ENCODE assay signal across 8 mouse cellular contexts in the genomic region with DNA sequence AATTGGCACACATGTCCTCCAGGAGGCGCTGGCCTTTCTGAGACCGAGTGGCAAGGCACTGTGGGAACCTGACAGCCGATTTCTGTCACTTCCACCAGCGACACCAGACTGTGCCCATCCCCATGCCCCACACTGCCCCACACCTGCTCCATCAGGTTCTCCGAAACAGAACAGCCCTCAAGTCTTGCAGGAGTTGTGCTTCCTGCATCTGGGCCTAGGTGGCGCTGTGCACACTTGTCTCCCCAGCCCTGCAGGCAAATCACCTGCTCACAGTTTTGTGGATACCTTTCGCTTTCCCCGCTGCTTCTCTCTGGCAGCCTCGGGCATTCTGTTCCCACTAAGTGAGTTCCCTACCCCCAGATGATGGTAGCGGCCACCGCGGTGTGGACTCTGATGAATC.
DNase-seq lines count a peak whose midpoint lies in the region; ATAC-seq and TF ChIP-seq lines count a peak whose summit lies in the region.

No protein-coding gene starts in this region.

- TF ChIP-seq CTCF in liver, adult 2 months (IDR thresholded peaks at IDR 0.05; ENCODE audit: low read depth, low read length), result peak; percentile 98

- peak; percentile 54 for DNase-seq in 416B (ENCODE audit: low read depth)
- peak; percentile 95 for DNase-seq in brain, adult 2 months (ENCODE audit: low read depth, low spot score)
- peak; percentile 62 for DNase-seq in liver, adult 2 months (ENCODE audit: extremely low read depth, low read depth, low spot score)
- peak; percentile 47 to 64 for DNase-seq in natural killer cell, adult 2 months (ENCODE audit: low spot score in 2 of 2)

- no peaks in the 10 kb centered on the region for H3K79me2 ChIP-seq in liver, adult 2 months (ENCODE audit: control insufficient read depth, insufficient read depth, low read length)

- H3K9me3 ChIP-seq in heart, embryonic 11.5 days (replicated peaks; ENCODE audit: control insufficient read depth, low read length), result no peaks in the 10 kb centered on the region
- H3K9me3 ChIP-seq in kidney, embryonic 16.5 days (ENCODE audit: low read length), result peaks cover 4% of the 10 kb centered on the region; the same call in 1 of the 2 replicates
- no peaks in the 10 kb centered on the region for H3K9me3 ChIP-seq in stomach, embryonic 14.5 days (ENCODE audit: control insufficient read depth, low read depth, low read length)

- no peaks in the 10 kb centered on the region for H3K36me3 ChIP-seq in heart, embryonic 11.5 days (ENCODE audit: control insufficient read depth, insufficient read depth, low read length)
- no peaks in the 10 kb centered on the region for H3K36me3 ChIP-seq in kidney, embryonic 16.5 days (ENCODE audit: insufficient read depth, low read length)
- no peaks in the 10 kb centered on the region for H3K36me3 ChIP-seq in liver, adult 2 months (ENCODE audit: control insufficient read depth, insufficient read depth, low read length)
- H3K36me3 ChIP-seq in stomach, embryonic 14.5 days (ENCODE audit: control insufficient read depth, insufficient read depth, low read length), result no peaks in the 10 kb centered on the region

- no peak for TF ChIP-seq POLR2A in liver, adult 2 months (IDR thresholded peaks at IDR 0.05; ENCODE audit: extremely low read depth, insufficient read depth, low read length)

- 0 out of 2 replicates have a peak overlapping the region, but pooled peaks have one; percentile 19 for H3K4me3 ChIP-seq in heart, embryonic 11.5 days (ENCODE audit: low read depth, low read length)
- peak overlapping the region; percentile 39 for H3K4me3 ChIP-seq in kidney, embryonic 16.5 days (ENCODE audit: low read length)
- H3K4me3 ChIP-seq in liver, adult 2 months (ENCODE audit: insufficient read depth, low read depth, low read length), result no peak overlapping the region
- H3K4me3 ChIP-seq in stomach, embryonic 14.5 days (ENCODE audit: low read depth, low read length), result peak overlapping the region; percentile 19

- H3K9ac ChIP-seq in heart, embryonic 11.5 days (ENCODE audit: low read depth, low read length), result no peak overlapping the region
- peak overlapping the region; percentile 55 for H3K9ac ChIP-seq in kidney, embryonic 16.5 days (replicated peaks; ENCODE audit: low read length)
- no peak overlapping the region for H3K9ac ChIP-seq in liver, adult 2 months (ENCODE audit: low read depth, low read length)
- no peak overlapping the region for H3K9ac ChIP-seq in stomach, embryonic 14.5 days (replicated peaks; ENCODE audit: low read depth, low read length)

- H3K4me1 ChIP-seq in heart, embryonic 11.5 days (ENCODE audit: control insufficient read depth, insufficient read depth, low read length), result no peaks in the 10 kb centered on the region
- H3K4me1 ChIP-seq in kidney, embryonic 16.5 days (ENCODE audit: insufficient read depth, low read length), result peaks cover 26% of the 10 kb centered on the region
- no peaks in the 10 kb centered on the region for H3K4me1 ChIP-seq in liver, adult 2 months (ENCODE audit: control insufficient read depth, insufficient read depth, low read length)
- H3K4me1 ChIP-seq in stomach, embryonic 14.5 days (ENCODE audit: control insufficient read depth, insufficient read depth, low read length), result peaks cover 2% of the 10 kb centered on the region; the same call in 1 of the 2 replicates

- ATAC-seq in erythroblast, adult 5-6 weeks (replicated peaks; ENCODE audit: low FRiP score, poor library complexity, severe bottlenecking), result 0 out of 2 replicates have a peak, but pooled peaks have one; percentile 45
- ATAC-seq in heart, embryonic 11.5 days (replicated peaks; ENCODE audit: insufficient number of reproducible peaks, low FRiP score, low TSS enrichment), result no peak
- peak; percentile 53; the same call in 1 of the 2 replicates for ATAC-seq in kidney, embryonic 16.5 days (ENCODE audit: low FRiP score, low TSS enrichment)
- peak; percentile 56 for ATAC-seq in stomach, embryonic 14.5 days (ENCODE audit: insufficient number of reproducible peaks, insufficient read depth, low FRiP score, low read depth)

- 5% methylated on average over 12 of the region's 12 CpGs for WGBS in heart, embryonic 11.5 days (ENCODE audit: insufficient replicate concordance)
- WGBS in kidney, embryonic 16.5 days, result 3% methylated on average over 12 of the region's 12 CpGs
- 2% methylated on average over 12 of the region's 12 CpGs for WGBS in liver, adult 2 months
- WGBS in stomach, embryonic 14.5 days, result 6% methylated on average over 12 of the region's 12 CpGs

- H3K27me3 ChIP-seq in heart, embryonic 11.5 days (ENCODE audit: control insufficient read depth, insufficient read depth, low read length), result peaks cover 34% of the 10 kb centered on the region
- no peaks in the 10 kb centered on the region for H3K27me3 ChIP-seq in kidney, embryonic 16.5 days (ENCODE audit: insufficient read depth, low read length)
- H3K27me3 ChIP-seq in liver, adult 2 months (ENCODE audit: control insufficient read depth, insufficient read depth, low read length), result 0 out of 2 replicates have a peak, but pooled peaks cover 10% of the 10 kb centered on the region
- no peaks in the 10 kb centered on the region for H3K27me3 ChIP-seq in stomach, embryonic 14.5 days (ENCODE audit: control insufficient read depth, insufficient read depth, low read length)

- H3K27ac ChIP-seq in heart, embryonic 11.5 days (ENCODE audit: low read depth, low read length), result no peak overlapping the region
- H3K27ac ChIP-seq in kidney, embryonic 16.5 days (ENCODE audit: low read length), result peak overlapping the region; percentile 61; the same call in 1 of the 2 replicates
- H3K27ac ChIP-seq in liver, adult 2 months (replicated peaks; ENCODE audit: insufficient read depth, low read depth, low read length), result no peak overlapping the region
- peak overlapping the region; percentile 44; the same call in 1 of the 2 replicates for H3K27ac ChIP-seq in stomach, embryonic 14.5 days (ENCODE audit: low read length)

- H3K4me2 ChIP-seq in heart, embryonic 11.5 days, result peak overlapping the region; percentile 50
- peak overlapping the region; percentile 66 for H3K4me2 ChIP-seq in kidney, embryonic 16.5 days (replicated peaks; ENCODE audit: low read depth, low read length)
- peak overlapping the region; percentile 43 for H3K4me2 ChIP-seq in stomach, embryonic 14.5 days (replicated peaks; ENCODE audit: low read depth, low read length)

Comparison
In these comparisons a context has a peak if more than half of its experiments do, and no peak if none do; other contexts are left out.
1. H3K27ac ChIP-seq: peak in kidney, embryonic 16.5 days (single experiment) and stomach, embryonic 14.5 days (single experiment); none in heart, embryonic 11.5 days (single experiment) and liver, adult 2 months (single experiment).
2. Peak in every context shown above with its lines, with median percentiles within 50 percentile points of each other: DNase-seq and H3K4me2 ChIP-seq.